Mouse (Mus musculus) urinary bladder, postnatal 25 days (tissue): ENCODE data around the gene Sorcs2.

Experiments
- DNase-seq: peaks from one replicate; pipeline ENCODE4 v3.0.0; 2022; ENCODE audit warnings: low spot score

Gene Sorcs2

GRCm38 (mm10) chr5:36228405-36229370 is 169.3 kb downstream of the Sorcs2 start:
- no peak for DNase-seq

- DNase-seq, result peak; percentile 23
Measured at GRCm38 (mm10) chr5:36226296-36226695, 171.6 kb downstream of the Sorcs2 start.

- DNase-seq, result no peak
Measured at GRCm38 (mm10) chr5:36225855-36226254, 172.1 kb downstream of the Sorcs2 start.

GRCm38 (mm10) chr5:36223787-36224186 is 174.2 kb downstream of the Sorcs2 start:
- peak; percentile 65 for DNase-seq

GRCm38 (mm10) chr5:36220626-36221025 is 177.3 kb downstream of the Sorcs2 start:
- DNase-seq, result no peak

GRCm38 (mm10) chr5:36220105-36220504 is 177.8 kb downstream of the Sorcs2 start:
- no peak for DNase-seq

GRCm38 (mm10) chr5:36213310-36213709 is 184.6 kb downstream of the Sorcs2 start:
- DNase-seq, result no peak

GRCm38 (mm10) chr5:36208803-36209202 is 189.1 kb downstream of the Sorcs2 start:
- DNase-seq, result no peak

GRCm38 (mm10) chr5:36205397-36205796 is 192.5 kb downstream of the Sorcs2 start:
- no peak for DNase-seq

GRCm38 (mm10) chr5:36203916-36204315 is 194.0 kb downstream of the Sorcs2 start, which contains the start of gene Psapl1:
TSS of gene Psapl1 (plus strand) at chr5:36204021.
- peak; percentile 51 for DNase-seq

GRCm38 (mm10) chr5:36203421-36203820 is 194.5 kb downstream of the Sorcs2 start:
- no peak for DNase-seq

GRCm38 (mm10) chr5:36202781-36203180 is 195.2 kb downstream of the Sorcs2 start:
- DNase-seq, result peak; percentile 44

GRCm38 (mm10) chr5:36199519-36199918 is 198.4 kb downstream of the Sorcs2 start:
- DNase-seq, result no peak

GRCm38 (mm10) chr5:36195436-36195835 is 202.5 kb downstream of the Sorcs2 start:
- DNase-seq, result no peak

GRCm38 (mm10) chr5:36194631-36195030 is 203.3 kb downstream of the Sorcs2 start:
- DNase-seq, result no peak

GRCm38 (mm10) chr5:36192677-36193076 is 205.3 kb downstream of the Sorcs2 start:
- no peak for DNase-seq

GRCm38 (mm10) chr5:36191876-36192275 is 206.1 kb downstream of the Sorcs2 start:
- no peak for DNase-seq

GRCm38 (mm10) chr5:36191285-36191684 is 206.7 kb downstream of the Sorcs2 start:
- DNase-seq, result no peak

GRCm38 (mm10) chr5:36188310-36188709 is 209.6 kb downstream of the Sorcs2 start:
- DNase-seq, result peak; percentile 29

GRCm38 (mm10) chr5:36186294-36187053 is 211.5 kb downstream of the Sorcs2 start:
- DNase-seq, result no peak

GRCm38 (mm10) chr5:36182326-36182725 is 215.6 kb downstream of the Sorcs2 start:
- no peak for DNase-seq

GRCm38 (mm10) chr5:36179708-36180107 is 218.2 kb downstream of the Sorcs2 start:
- no peak for DNase-seq

GRCm38 (mm10) chr5:36178785-36179184 is 219.2 kb downstream of the Sorcs2 start:
- DNase-seq, result no peak
